Mouse (Mus musculus): ENCODE measurements around the gene Tgm6.
A peak's percentile ranks its signal among the peaks of the same experiment; 100 is the strongest.

The Tgm6 gene

GRCm38 (mm10) chr2:130178706-130179506 is 66.7 kb downstream of the Tgm6 start, which contains the start of gene Snrpb:
Gene Snrpb, minus strand, starts transcription at chr2:130179403.
- peak; percentile 85 to 91 for DNase-seq (ENCODE audit: low spot score in 2 of 2)

DNA sequence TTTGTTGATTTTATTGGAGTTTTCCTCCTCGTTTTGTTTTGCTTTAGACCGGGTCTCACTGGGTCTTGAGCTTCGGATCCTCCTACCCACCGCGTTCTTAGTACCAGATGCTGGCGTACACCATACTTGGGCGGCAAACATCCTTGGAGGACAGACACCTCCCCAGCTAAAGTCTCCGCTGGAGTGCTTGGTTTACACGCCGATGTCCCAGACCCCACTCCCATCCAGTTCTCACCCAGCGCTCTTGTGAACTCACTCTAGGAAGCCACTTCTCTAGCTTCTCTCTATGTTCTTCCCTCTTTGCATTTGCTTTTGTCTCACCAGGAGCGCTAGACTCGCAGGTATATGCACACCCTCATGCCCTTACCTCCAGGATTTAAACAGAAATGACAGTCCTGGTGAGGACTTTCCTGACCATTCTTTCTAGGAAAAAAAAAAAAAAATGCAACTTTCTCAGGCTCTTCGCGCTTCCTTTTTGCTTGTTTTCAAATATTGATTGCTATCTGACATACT is 67.3 kb downstream of the Tgm6 start:
- DNase-seq (ENCODE audit: low spot score in 2 of 2), result no peak

GRCm38 (mm10) chr2:130188391-130188790 is 76.2 kb downstream of the Tgm6 start:
- DNase-seq (ENCODE audit: low spot score in 2 of 2), result no peak

GRCm38 (mm10) chr2:130194894-130195293 is 82.7 kb downstream of the Tgm6 start, which contains the start of gene Tmc2:
Gene Tmc2, plus strand, starts transcription at chr2:130195194.
- no peak for DNase-seq (ENCODE audit: low spot score in 2 of 2)

DNA sequence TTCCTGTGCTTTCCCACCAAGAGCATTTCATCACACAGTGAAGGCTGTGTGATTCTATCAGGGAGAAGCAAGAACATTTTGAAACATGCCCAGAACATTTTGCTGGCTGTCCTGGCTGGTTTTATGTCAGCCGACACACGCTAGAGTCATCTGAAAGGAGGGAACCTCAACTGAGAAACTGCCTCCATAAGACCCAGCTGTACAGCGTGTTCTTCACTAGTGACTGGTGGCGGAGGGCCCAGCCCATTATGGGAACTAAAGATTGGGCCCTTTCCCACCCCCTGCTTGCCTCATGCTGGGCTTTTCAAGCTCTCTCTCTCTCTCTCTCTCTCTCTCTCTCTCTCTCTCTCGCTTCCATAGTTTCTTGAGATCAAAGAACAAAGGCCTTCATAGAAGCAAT is 88.7 kb downstream of the Tgm6 start:
- no peak for DNase-seq (ENCODE audit: low spot score in 2 of 2)
